Mouse (Mus musculus): ENCODE results near the gene Lsm4. TPM values are rescaled to one million over a fixed set of nuclear protein-coding genes. Genes with fewer than 3 reads are reported as not detected.

Lsm4 gene
- polyA plus RNA-seq, 1 experiment from 2014 or later, result 335 TPM

- peaks cover 10% of the 10 kb centered on the region for H3K27me3 ChIP-seq
- H3K4me2 ChIP-seq, result no peak overlapping the region
- no peaks in the 10 kb centered on the region for H3K36me3 ChIP-seq
- H3K9me3 ChIP-seq, result no peaks in the 10 kb centered on the region
- no peak for ATAC-seq (ENCODE audit: insufficient number of reproducible peaks, insufficient read depth, low FRiP score, low TSS enrichment, low read depth)
- H3K9ac ChIP-seq (replicated peaks), result no peak overlapping the region
- WGBS, result 55% methylated on average over 8 of the region's 8 CpGs
- H3K4me3 ChIP-seq (replicated peaks), result no peak overlapping the region
- no peak overlapping the region for H3K27ac ChIP-seq
- peaks cover 27% of the 10 kb centered on the region for H3K4me1 ChIP-seq (replicated peaks)
Observed at GRCm38 (mm10) chr8:70636838-70637237, 36.2 kb upstream of the Lsm4 start.

GRCm38 (mm10) chr8:70638752-70639151, 34.3 kb upstream of the Lsm4 start:
- no peak overlapping the region for H3K4me3 ChIP-seq (replicated peaks)
- no peak overlapping the region for H3K27ac ChIP-seq
- no peak overlapping the region for H3K9ac ChIP-seq (replicated peaks)
- no peaks in the 10 kb centered on the region for H3K9me3 ChIP-seq
- ATAC-seq (ENCODE audit: insufficient number of reproducible peaks, insufficient read depth, low FRiP score, low TSS enrichment, low read depth), result no peak
- no peaks in the 10 kb centered on the region for H3K36me3 ChIP-seq
- peaks cover 26% of the 10 kb centered on the region for H3K4me1 ChIP-seq (replicated peaks)
- 67% methylated on average over 9 of the region's 9 CpGs for WGBS
- no peak overlapping the region for H3K4me2 ChIP-seq
- no peaks in the 10 kb centered on the region for H3K27me3 ChIP-seq

- no peak overlapping the region for H3K27ac ChIP-seq
- H3K9me3 ChIP-seq, result no peaks in the 10 kb centered on the region
- ATAC-seq (ENCODE audit: insufficient number of reproducible peaks, insufficient read depth, low FRiP score, low TSS enrichment, low read depth), result no peak
- H3K4me2 ChIP-seq, result no peak overlapping the region
- no peaks in the 10 kb centered on the region for H3K36me3 ChIP-seq
- no peak overlapping the region for H3K9ac ChIP-seq (replicated peaks)
- 70% methylated on average over 3 of the region's 3 CpGs for WGBS
- H3K4me3 ChIP-seq (replicated peaks), result no peak overlapping the region
- peaks cover 31% of the 10 kb centered on the region for H3K4me1 ChIP-seq (replicated peaks)
- no peaks in the 10 kb centered on the region for H3K27me3 ChIP-seq
Observed at GRCm38 (mm10) chr8:70643019-70643418, 30.0 kb upstream of the Lsm4 start.

- WGBS, result 82% methylated on average over 2 of the region's 2 CpGs
- no peak for ATAC-seq (ENCODE audit: insufficient number of reproducible peaks, insufficient read depth, low FRiP score, low TSS enrichment, low read depth)
- no peaks in the 10 kb centered on the region for H3K27me3 ChIP-seq
Observed at GRCm38 (mm10) chr8:70644065-70644464, 29.0 kb upstream of the Lsm4 start.

GRCm38 (mm10) chr8:70645501-70646224, 27.4 kb upstream of the Lsm4 start:
- H3K9ac ChIP-seq (replicated peaks), result no peak overlapping the region
- H3K4me3 ChIP-seq (replicated peaks), result no peak overlapping the region
- peaks cover 22% of the 10 kb centered on the region for H3K36me3 ChIP-seq
- H3K27me3 ChIP-seq, result no peaks in the 10 kb centered on the region
- no peak for ATAC-seq (ENCODE audit: insufficient number of reproducible peaks, insufficient read depth, low FRiP score, low TSS enrichment, low read depth)
- H3K9me3 ChIP-seq, result no peaks in the 10 kb centered on the region
- H3K27ac ChIP-seq, result peak overlapping the region; percentile 50
- peaks cover 42% of the 10 kb centered on the region for H3K4me1 ChIP-seq (replicated peaks)
- H3K4me2 ChIP-seq, result no peak overlapping the region
- 59% methylated on average over 17 of the region's 17 CpGs for WGBS

More at GRCm38 (mm10) chr8:70644065-70644464, 29.0 kb upstream of the Lsm4 start:
- Histone ChIP-seq H3K4me3 (replicated peaks) (no peak overlapping the region), H3K4me1 (replicated peaks) (peaks cover 36% of the 10 kb centered on the region), H3K9ac (replicated peaks) (no peak overlapping the region), H3K9me3 (no peaks in the 10 kb centered on the region), H3K36me3 (peaks cover 6% of the 10 kb centered on the region; the same call in 1 of the 2 replicates), H3K27ac (no peak overlapping the region), H3K4me2 (no peak overlapping the region)

GRCm38 (mm10) chr8:70646369-70646768, 26.7 kb upstream of the Lsm4 start:
- 69% methylated on average over 6 of the region's 6 CpGs for WGBS
- no peak for ATAC-seq (ENCODE audit: insufficient number of reproducible peaks, insufficient read depth, low FRiP score, low TSS enrichment, low read depth)
- H3K4me1 ChIP-seq (replicated peaks), result peaks cover 42% of the 10 kb centered on the region

GRCm38 (mm10) chr8:70646775-70647174, 26.3 kb upstream of the Lsm4 start:
- Histone ChIP-seq H3K27me3 (no peaks in the 10 kb centered on the region), H3K36me3 (peaks cover 33% of the 10 kb centered on the region), H3K4me1 (replicated peaks) (peaks cover 42% of the 10 kb centered on the region), H3K27ac (no peak overlapping the region), H3K9ac (replicated peaks) (no peak overlapping the region), H3K4me2 (no peak overlapping the region), H3K9me3 (no peaks in the 10 kb centered on the region), H3K4me3 (replicated peaks) (no peak overlapping the region)
- ATAC-seq (ENCODE audit: insufficient number of reproducible peaks, insufficient read depth, low FRiP score, low TSS enrichment, low read depth), result no peak

More at GRCm38 (mm10) chr8:70646369-70646768, 26.7 kb upstream of the Lsm4 start:
- Histone ChIP-seq H3K9ac (replicated peaks) (no peak overlapping the region), H3K36me3 (peaks cover 29% of the 10 kb centered on the region), H3K27ac (no peak overlapping the region; the same call in 1 of the 2 replicates), H3K4me3 (replicated peaks) (no peak overlapping the region), H3K9me3 (no peaks in the 10 kb centered on the region), H3K4me2 (no peak overlapping the region), H3K27me3 (no peaks in the 10 kb centered on the region)

- Histone ChIP-seq H3K9me3 (no peaks in the 10 kb centered on the region), H3K36me3 (peaks cover 41% of the 10 kb centered on the region), H3K4me1 (replicated peaks) (peaks cover 45% of the 10 kb centered on the region), H3K4me3 (replicated peaks) (no peak overlapping the region), H3K27me3 (no peaks in the 10 kb centered on the region), H3K27ac (peak overlapping the region; percentile 80), H3K4me2 (no peak overlapping the region), H3K9ac (replicated peaks) (peak overlapping the region; percentile 27; the same call in 1 of the 2 replicates)
- WGBS, result 35% methylated on average over 8 of the region's 8 CpGs
- 0 out of 2 replicates have a peak, but pooled peaks have one; percentile 26 for ATAC-seq (ENCODE audit: insufficient number of reproducible peaks, insufficient read depth, low FRiP score, low TSS enrichment, low read depth)
Observed at GRCm38 (mm10) chr8:70647343-70648163, 25.5 kb upstream of the Lsm4 start.

- Histone ChIP-seq H3K9ac (replicated peaks) (no peak overlapping the region), H3K4me1 (replicated peaks) (peaks cover 47% of the 10 kb centered on the region), H3K27ac (peak overlapping the region; percentile 80; the same call in 1 of the 2 replicates), H3K4me2 (no peak overlapping the region), H3K27me3 (no peaks in the 10 kb centered on the region), H3K4me3 (replicated peaks) (no peak overlapping the region), H3K36me3 (peaks cover 47% of the 10 kb centered on the region), H3K9me3 (no peaks in the 10 kb centered on the region)
- WGBS, result 37% methylated on average over 1 of the region's 1 CpGs
- ATAC-seq (ENCODE audit: insufficient number of reproducible peaks, insufficient read depth, low FRiP score, low TSS enrichment, low read depth), result no peak
Observed at GRCm38 (mm10) chr8:70648164-70648442, 24.9 kb upstream of the Lsm4 start.

GRCm38 (mm10) chr8:70648921-70649320, 24.1 kb upstream of the Lsm4 start:
- H3K4me1 ChIP-seq (replicated peaks), result peaks cover 47% of the 10 kb centered on the region
- H3K27ac ChIP-seq, result peak overlapping the region; percentile 59; the same call in 1 of the 2 replicates
- no peaks in the 10 kb centered on the region for H3K9me3 ChIP-seq

GRCm38 (mm10) chr8:70649324-70649723, 23.7 kb upstream of the Lsm4 start:
- peaks cover 47% of the 10 kb centered on the region for H3K4me1 ChIP-seq (replicated peaks)
- peak overlapping the region; percentile 59; the same call in 1 of the 2 replicates for H3K27ac ChIP-seq
- H3K9ac ChIP-seq (replicated peaks), result no peak overlapping the region
- peaks cover 48% of the 10 kb centered on the region for H3K36me3 ChIP-seq
- 82% methylated on average over 4 of the region's 4 CpGs for WGBS
- no peak for ATAC-seq (ENCODE audit: insufficient number of reproducible peaks, insufficient read depth, low FRiP score, low TSS enrichment, low read depth)
- H3K27me3 ChIP-seq, result no peaks in the 10 kb centered on the region
- no peaks in the 10 kb centered on the region for H3K9me3 ChIP-seq
- H3K4me3 ChIP-seq (replicated peaks), result no peak overlapping the region
- H3K4me2 ChIP-seq, result no peak overlapping the region

More at GRCm38 (mm10) chr8:70648921-70649320, 24.1 kb upstream of the Lsm4 start:
- H3K4me2 ChIP-seq, result no peak overlapping the region
- H3K9ac ChIP-seq (replicated peaks), result no peak overlapping the region
- 61% methylated on average over 3 of the region's 3 CpGs for WGBS
- ATAC-seq (ENCODE audit: insufficient number of reproducible peaks, insufficient read depth, low FRiP score, low TSS enrichment, low read depth), result no peak
- H3K27me3 ChIP-seq, result no peaks in the 10 kb centered on the region
- H3K36me3 ChIP-seq, result peaks cover 48% of the 10 kb centered on the region
- no peak overlapping the region for H3K4me3 ChIP-seq (replicated peaks)

All from limb, embryonic 12.5 days (tissue).